ENCODE assay signal across 19 mouse cellular contexts in the genomic region with DNA sequence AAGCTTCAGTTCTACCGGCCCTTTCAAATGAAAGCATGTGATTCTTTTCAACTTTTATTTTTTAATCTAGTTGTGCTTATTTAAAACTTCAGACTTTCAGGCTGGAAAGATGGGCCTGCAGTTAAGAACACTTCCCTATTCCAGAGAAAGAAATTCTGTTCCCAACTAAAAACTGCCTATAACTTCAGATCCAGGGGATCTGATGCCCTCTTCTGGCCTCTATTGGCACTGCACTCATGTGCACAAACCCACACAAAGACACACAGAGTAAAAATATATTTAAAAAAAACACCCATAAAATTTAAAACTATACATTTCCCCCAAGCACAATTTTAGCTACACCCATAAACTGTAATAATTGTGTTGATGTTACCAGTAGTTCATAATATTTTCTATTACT.
DNase-seq lines count a peak whose midpoint lies in the region; ATAC-seq and TF ChIP-seq lines count a peak whose summit lies in the region.
"Had no signal": no experiment of that assay in that cellular context is flagged by ENCODE, and none has a peak within 500 bp of the region (broad histone marks: within the 10 kb centered on the region; RNA-seq: fewer than 3 reads in every experiment).

No protein-coding gene starts in this region.

- intact Hi-C loops in heart, postnatal 25 days (cut with DNase I): loop anchor here (5.0 kb wide), 1 partner anchor 143 kb away; no protein-coding TSS in a partner anchor
- intact Hi-C loops in left cerebral cortex, postnatal 14 days (cut with DNase I): no loop called here

- no peaks in the 10 kb centered on the region for H3K79me2 ChIP-seq in CH12.LX (replicated peaks; ENCODE audit: control insufficient read depth, extremely low read depth, insufficient read depth, poor library complexity, severe bottlenecking)

- no peak overlapping the region for H3K4me2 ChIP-seq in heart, postnatal 0 days (ENCODE audit: low read depth, low read length)
- no peak overlapping the region for H3K4me2 ChIP-seq in liver, embryonic 14.5 days (ENCODE audit: low read depth)
- no peak overlapping the region for H3K4me2 ChIP-seq in CH12.LX (ENCODE audit: insufficient read depth, low read depth, poor library complexity, severe bottlenecking)
- H3K4me2 ChIP-seq: forebrain, embryonic 13.5 days; heart, embryonic 13.5 days; liver, embryonic 13.5 days had no signal

- TF ChIP-seq POLR2A in CH12.LX (IDR thresholded peaks at IDR 0.05; ENCODE audit: low read depth, low read length): no peak

- H3K4me3 ChIP-seq in heart, postnatal 0 days (ENCODE audit: low read depth, low read length): no peak overlapping the region
- H3K4me3 ChIP-seq in liver, embryonic 14.5 days (ENCODE audit: insufficient read depth in 1 of 2, low read depth in 2 of 2, low read length in 2 of 2): no peak overlapping the region
- H3K4me3 ChIP-seq in CH12.LX (replicated peaks in 1 of 3; ENCODE audit: low read depth in 2 of 3, low read length in 2 of 3, poor library complexity in 1 of 3): no peak overlapping the region
- H3K4me3 ChIP-seq: forebrain, embryonic 13.5 days; heart, embryonic 13.5 days; hindbrain, embryonic 10.5 days; limb, embryonic 10.5 days; liver, embryonic 13.5 days had no signal

- H3K4me1 ChIP-seq in heart, postnatal 0 days (ENCODE audit: control insufficient read depth, insufficient read depth): no peaks in the 10 kb centered on the region
- no peaks in the 10 kb centered on the region for H3K4me1 ChIP-seq in liver, embryonic 14.5 days (replicated peaks; ENCODE audit: control insufficient read depth in 2 of 2, insufficient read depth in 2 of 2, low read length in 1 of 2)
- H3K4me1 ChIP-seq in CH12.LX (ENCODE audit: control insufficient read depth in 1 of 2, insufficient read depth in 2 of 2): no peaks in the 10 kb centered on the region
- H3K4me1 ChIP-seq: limb, embryonic 10.5 days; liver, embryonic 13.5 days had no signal

- 86% methylated on average over 1 of the region's 1 CpGs for WGBS in heart, postnatal 0 days
- 69% methylated on average over 1 of the region's 1 CpGs for WGBS in liver, embryonic 14.5 days (ENCODE audit: insufficient replicate concordance)

- no peaks in the 10 kb centered on the region for H3K27me3 ChIP-seq in heart, postnatal 0 days (ENCODE audit: control insufficient read depth, insufficient read depth, low read length)
- H3K27me3 ChIP-seq in liver, embryonic 14.5 days (ENCODE audit: control insufficient read depth, insufficient read depth, low read length): no peaks in the 10 kb centered on the region
- no peaks in the 10 kb centered on the region for H3K27me3 ChIP-seq in CH12.LX (replicated peaks)
- H3K27me3 ChIP-seq: forebrain, embryonic 13.5 days; heart, embryonic 13.5 days; liver, embryonic 13.5 days had no signal

- peak; percentile 16; the same call in 1 of the 2 replicates for TF ChIP-seq CTCF in heart, postnatal 0 days (IDR thresholded peaks at IDR 0.05; ENCODE audit: low read depth)
- peak; percentile 15; the same call in 1 of the 2 replicates for TF ChIP-seq CTCF in liver, embryonic 14.5 days (IDR thresholded peaks at IDR 0.05; ENCODE audit: low read depth)
- TF ChIP-seq CTCF in CH12.LX (conservative IDR thresholded peaks at IDR 0.05 in 1 of 2, IDR thresholded peaks at IDR 0.05 in 1 of 2; ENCODE audit: low read depth in 2 of 2, low read length in 2 of 2): peak in 1 of 2 experiments; percentile 32; a peak in 2 of 4 replicates

- TF ChIP-seq RAD21 in CH12.LX (IDR thresholded peaks at IDR 0.05; ENCODE audit: low read depth, low read length): no peak; the same call in none of the 2 replicates

- TF ChIP-seq EP300 in heart, postnatal 0 days (IDR thresholded peaks at IDR 0.05; ENCODE audit: low read depth): no peak
- no peak for TF ChIP-seq EP300 in liver, embryonic 14.5 days (IDR thresholded peaks at IDR 0.05; ENCODE audit: low read depth)
- TF ChIP-seq EP300 in CH12.LX (IDR thresholded peaks at IDR 0.05; ENCODE audit: low read length): no peak

- ATAC-seq in heart, postnatal 0 days (ENCODE audit: insufficient read depth, low read depth): no peak
- no peak for ATAC-seq in liver, embryonic 14.5 days (ENCODE audit: insufficient read depth)
- ATAC-seq: activated CD4-positive, CD25-positive, alpha-beta regulatory T cell, adult 4 months; forebrain, embryonic 13.5 days had no signal

- in situ Hi-C loops in CH12.LX (cut with MboI; ENCODE audit: low pct_ligation_motif_present, low pct_unique_long_range_greater_than_20kb, low sequenced_read_pairs): no loop called here

- no peaks in the 10 kb centered on the region for H3K36me3 ChIP-seq in heart, postnatal 0 days (replicated peaks; ENCODE audit: control insufficient read depth, insufficient read depth, low read length)
- H3K36me3 ChIP-seq in liver, embryonic 14.5 days (replicated peaks; ENCODE audit: control insufficient read depth, insufficient read depth, low read depth): no peaks in the 10 kb centered on the region
- no peaks in the 10 kb centered on the region for H3K36me3 ChIP-seq in CH12.LX (replicated peaks in 1 of 2; ENCODE audit: control insufficient read depth in 1 of 2, insufficient read depth in 1 of 2, low read length in 1 of 2)
- H3K36me3 ChIP-seq: heart, embryonic 13.5 days; hindbrain, embryonic 10.5 days; limb, embryonic 10.5 days; liver, embryonic 13.5 days had no signal

- dilution Hi-C loops in CH12.LX (cut with MboI; ENCODE audit: extremely low pct_ligation_motif_present, extremely low pct_unique_long_range_greater_than_20kb, low sequenced_read_pairs): no loop called here

- DNase-seq in heart, postnatal 0 days (ENCODE audit: low spot score): no peak
- DNase-seq in heart, postnatal 25 days (ENCODE audit: low spot score): no peak
- no peak for DNase-seq in liver, embryonic 14.5 days (ENCODE audit: low read depth in 3 of 3, low spot score in 3 of 3)
- no peak for DNase-seq in liver
- DNase-seq in CH12.LX (ENCODE audit: extremely low read depth): no peak
- DNase-seq in R1 (ENCODE audit: low read depth, low spot score): peak; percentile 49
- DNase-seq in cerebellum, postnatal 25 days: no peak
- DNase-seq in left cerebral cortex, postnatal 14 days (ENCODE audit: low spot score in 2 of 2): no peak
- DNase-seq: adrenal gland, postnatal 36 days; cerebellum, adult 9-11 months; kidney, postnatal 25 days; liver, embryonic 13.5 days; right cerebral cortex, postnatal 25 days; thymus, postnatal 14 days had no signal

- no peak overlapping the region for H3K27ac ChIP-seq in heart, postnatal 0 days (ENCODE audit: low read depth)
- no peak overlapping the region for H3K27ac ChIP-seq in liver, embryonic 14.5 days
- no peak overlapping the region for H3K27ac ChIP-seq in CH12.LX (ENCODE audit: insufficient read depth, low read depth)
- H3K27ac ChIP-seq: forebrain, embryonic 13.5 days; heart, embryonic 13.5 days; hindbrain, embryonic 10.5 days; limb, embryonic 10.5 days; liver, embryonic 13.5 days had no signal

- H3K9ac ChIP-seq in heart, postnatal 0 days (replicated peaks; ENCODE audit: low read depth, low read length): no peak overlapping the region
- H3K9ac ChIP-seq in liver, embryonic 14.5 days (replicated peaks): no peak overlapping the region
- H3K9ac ChIP-seq in CH12.LX (ENCODE audit: insufficient read depth, low read depth): no peak overlapping the region
- H3K9ac ChIP-seq: forebrain, embryonic 13.5 days; heart, embryonic 13.5 days; liver, embryonic 13.5 days had no signal

- H3K9me3 ChIP-seq in heart, postnatal 0 days (replicated peaks; ENCODE audit: control insufficient read depth, low read length): no peaks in the 10 kb centered on the region
- no peaks in the 10 kb centered on the region for H3K9me3 ChIP-seq in liver, embryonic 14.5 days (ENCODE audit: control insufficient read depth, low read length)
- H3K9me3 ChIP-seq in CH12.LX (replicated peaks; ENCODE audit: low read length): no peaks in the 10 kb centered on the region
- H3K9me3 ChIP-seq: forebrain, embryonic 13.5 days; limb, embryonic 10.5 days; liver, embryonic 13.5 days had no signal

TF ChIP-seq in CH12.LX, 34 proteins besides CTCF, POLR2A, EP300 and RAD21:
- TF ChIP-seq HCFC1 (IDR thresholded peaks at IDR 0.05; ENCODE audit: low read depth, low read length) (no peak), TCF12 (IDR thresholded peaks at IDR 0.05; ENCODE audit: low read depth, low read length) (no peak), SMC3 (IDR thresholded peaks at IDR 0.05; ENCODE audit: low read depth, low read length) (peak; percentile 20; the same call in 1 of the 2 replicates), KAT2A (IDR thresholded peaks at IDR 0.05; ENCODE audit: insufficient replicate concordance, low read length) (no peak)
